Mouse (Mus musculus) intestine, embryonic 16.5 days (tissue): ENCODE data around the gene Acaca. TPM values are rescaled to one million over a fixed set of nuclear protein-coding genes. Genes with fewer than 3 reads are reported as not detected.
A peak's percentile ranks its signal among the peaks of the same experiment; 100 is the strongest.

Experiments
- ATAC-seq: fragments of 200-750 bp; cut with Nextera tagmentation; 2 replicates; pipeline ENCODE4 v1.8.0; 2017; ENCODE audit warnings: moderate TSS enrichment, moderate library complexity
- H3K27ac ChIP-seq: fragments of 300-500 bp; sonication (generic); 2 replicates; pipeline ENCODE4 v1.5.1; 2014; ENCODE audit warnings: mild to moderate bottlenecking, low read length
- H3K27me3 ChIP-seq: fragments of 300-500 bp; sonication (generic); replicated peaks from 2 replicates; pipeline ENCODE4 v1.6.1; 2014; ENCODE audit warnings: low read length, control low read depth, mixed read lengths; ENCODE audit not compliant: control insufficient read depth, insufficient read depth
- H3K36me3 ChIP-seq: fragments of 300-500 bp; sonication (generic); 2 replicates; pipeline ENCODE4 v1.6.1; 2014; ENCODE audit warnings: low read length, control low read depth; ENCODE audit not compliant: control insufficient read depth, insufficient read depth
- H3K4me1 ChIP-seq: fragments of 300-500 bp; sonication (generic); 2 replicates; pipeline ENCODE4 v1.6.1; 2014; ENCODE audit warnings: low read length, control low read depth, mixed read lengths; ENCODE audit not compliant: control insufficient read depth, insufficient read depth
- H3K4me2 ChIP-seq: fragments of 300-500 bp; sonication (generic); 2 replicates; pipeline ENCODE4 v1.6.1; 2014; ENCODE audit warnings: low read depth, low read length, control low read depth
- H3K4me3 ChIP-seq: fragments of 300-500 bp; sonication (generic); 2 replicates; pipeline ENCODE4 v1.5.1; 2014; ENCODE audit warnings: mild to moderate bottlenecking, low read length
- H3K9ac ChIP-seq: fragments of 300-500 bp; sonication (generic); 2 replicates; pipeline ENCODE4 v1.6.1; 2014; ENCODE audit warnings: low read depth, low read length
- H3K9me3 ChIP-seq: fragments of 300-500 bp; sonication (generic); 2 replicates; pipeline ENCODE4 v1.6.1; 2016; ENCODE audit warnings: low read length, control low read depth; ENCODE audit not compliant: control insufficient read depth
- WGBS: fragments of 180-500 bp; shearing (Covaris S2); extraction: QIAGEN DNeasy Blood & Tissue Kit; methylation state at CpG from one replicate; pipeline ENCODE4 v1.1.7; 2014; 5-methylcytosine and 5-hydroxymethylcytosine counted together
- polyA plus RNA-seq: library from polyadenylated mRNA; unstranded; fragments of >200 nt; fragmentation: Nextera tagmentation; extraction: Ambion mirVana; gene quantifications from 2 replicates; pipeline ENCODE4 v1.2.1, GENCODE M21; 2015

Acaca gene
- polyA plus RNA-seq, 1 experiment from 2014 or later = 8.3 TPM

DNA sequence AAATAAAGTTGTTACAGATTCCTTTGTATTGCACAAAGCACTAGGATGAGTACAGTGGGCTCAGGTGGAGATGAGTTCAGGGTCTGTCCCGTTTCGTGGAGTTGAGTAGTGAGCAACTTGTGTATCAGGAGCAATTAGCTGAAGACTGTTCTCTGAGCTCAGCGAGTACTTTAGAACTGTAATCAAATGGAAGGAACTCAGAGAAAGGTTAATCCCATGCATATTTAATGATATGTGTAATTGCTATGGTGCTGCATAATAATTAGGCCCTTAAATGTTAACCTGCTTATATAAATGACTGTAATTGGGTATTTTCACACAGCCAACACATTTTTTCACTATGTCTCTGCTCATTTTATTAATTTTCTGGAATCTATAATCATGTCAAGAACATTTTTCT lies 7.0 kb downstream of the Acaca start:
- no peaks in the 10 kb centered on the region for H3K4me1 ChIP-seq
- no peaks in the 10 kb centered on the region for H3K36me3 ChIP-seq
- no peak overlapping the region for H3K27ac ChIP-seq
- H3K4me3 ChIP-seq = no peak overlapping the region
- H3K9ac ChIP-seq = no peak overlapping the region
- H3K9me3 ChIP-seq = no peaks in the 10 kb centered on the region
- 82% methylated on average over 3 of the region's 3 CpGs for WGBS
- no peak overlapping the region for H3K4me2 ChIP-seq
- H3K27me3 ChIP-seq = no peaks in the 10 kb centered on the region
- no peak for ATAC-seq

DNA sequence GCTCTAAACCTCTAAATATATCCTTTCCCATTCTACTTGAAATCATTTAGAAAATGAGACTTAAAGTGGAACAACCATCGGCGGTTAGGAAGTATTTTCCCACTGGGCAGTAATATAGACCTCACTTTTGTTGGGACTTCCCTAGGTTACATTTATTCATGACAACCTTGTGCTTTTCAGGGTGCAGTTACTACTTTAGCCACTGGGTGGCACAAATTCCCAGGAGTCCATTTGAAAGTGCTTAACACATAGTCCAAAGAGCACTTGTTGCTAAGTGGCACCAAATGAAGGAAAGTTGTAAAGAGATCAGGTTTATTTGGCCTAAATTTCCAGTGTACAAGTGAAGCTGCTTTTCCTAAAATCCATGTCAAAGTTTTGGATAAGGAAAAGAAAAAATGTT lies 12.3 kb downstream of the Acaca start:
- Histone ChIP-seq H3K4me3 (no peak overlapping the region), H3K36me3 (no peaks in the 10 kb centered on the region), H3K27ac (no peak overlapping the region), H3K4me1 (peaks cover 9% of the 10 kb centered on the region; the same call in 1 of the 2 replicates), H3K4me2 (no peak overlapping the region), H3K27me3 (no peaks in the 10 kb centered on the region), H3K9me3 (no peaks in the 10 kb centered on the region), H3K9ac (no peak overlapping the region)
- WGBS = 53% methylated on average over 2 of the region's 2 CpGs
- ATAC-seq = no peak

- H3K4me1 ChIP-seq = peaks cover 9% of the 10 kb centered on the region; the same call in 1 of the 2 replicates
- no peak overlapping the region for H3K27ac ChIP-seq
- no peak overlapping the region for H3K9ac ChIP-seq
- WGBS = 75% methylated on average over 10 of the region's 10 CpGs
- H3K4me3 ChIP-seq = no peak overlapping the region
- H3K36me3 ChIP-seq = no peaks in the 10 kb centered on the region
- no peaks in the 10 kb centered on the region for H3K27me3 ChIP-seq
- H3K9me3 ChIP-seq = no peaks in the 10 kb centered on the region
- no peak for ATAC-seq
- H3K4me2 ChIP-seq = no peak overlapping the region
Measured at GRCm38 (mm10) chr11:84145201-84145798, 15.8 kb downstream of the Acaca start.

- H3K4me1 ChIP-seq = peaks cover 9% of the 10 kb centered on the region; the same call in 1 of the 2 replicates
- no peaks in the 10 kb centered on the region for H3K27me3 ChIP-seq
- H3K36me3 ChIP-seq = no peaks in the 10 kb centered on the region
- no peak overlapping the region for H3K4me3 ChIP-seq
- WGBS = 63% methylated on average over 3 of the region's 3 CpGs
- peak; percentile 82 for ATAC-seq
- no peak overlapping the region for H3K4me2 ChIP-seq
- H3K9me3 ChIP-seq = no peaks in the 10 kb centered on the region
- H3K27ac ChIP-seq = no peak overlapping the region
- H3K9ac ChIP-seq = no peak overlapping the region
Measured at GRCm38 (mm10) chr11:84146081-84146480, 16.6 kb downstream of the Acaca start.

DNA sequence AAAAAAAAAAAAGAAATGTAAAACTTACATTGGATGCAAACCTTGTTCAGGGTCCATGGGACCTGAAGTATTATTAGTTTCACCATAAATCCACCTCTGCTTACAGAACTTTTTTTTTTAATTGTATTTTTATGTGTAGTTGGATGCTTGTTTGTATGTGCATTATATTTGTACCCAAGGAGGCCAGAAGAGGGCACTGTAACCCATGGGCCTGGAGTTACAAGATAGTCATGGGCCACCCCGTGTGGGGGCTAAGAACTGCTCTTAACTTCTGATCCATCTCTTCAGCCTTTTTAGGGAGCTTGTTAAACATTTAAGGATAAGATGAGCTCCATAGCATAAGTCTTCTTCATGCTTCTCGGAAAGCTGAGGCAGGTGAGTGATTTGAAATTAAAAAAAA lies 21.4 kb downstream of the Acaca start:
- H3K9me3 ChIP-seq = no peaks in the 10 kb centered on the region
- peaks cover 4% of the 10 kb centered on the region; the same call in 1 of the 2 replicates for H3K4me1 ChIP-seq
- WGBS = 60% methylated on average over 2 of the region's 2 CpGs
- no peak overlapping the region for H3K9ac ChIP-seq
- H3K27me3 ChIP-seq = no peaks in the 10 kb centered on the region
- no peak overlapping the region for H3K4me2 ChIP-seq
- ATAC-seq = no peak
- H3K4me3 ChIP-seq = no peak overlapping the region
- H3K27ac ChIP-seq = no peak overlapping the region
- H3K36me3 ChIP-seq = no peaks in the 10 kb centered on the region

DNA sequence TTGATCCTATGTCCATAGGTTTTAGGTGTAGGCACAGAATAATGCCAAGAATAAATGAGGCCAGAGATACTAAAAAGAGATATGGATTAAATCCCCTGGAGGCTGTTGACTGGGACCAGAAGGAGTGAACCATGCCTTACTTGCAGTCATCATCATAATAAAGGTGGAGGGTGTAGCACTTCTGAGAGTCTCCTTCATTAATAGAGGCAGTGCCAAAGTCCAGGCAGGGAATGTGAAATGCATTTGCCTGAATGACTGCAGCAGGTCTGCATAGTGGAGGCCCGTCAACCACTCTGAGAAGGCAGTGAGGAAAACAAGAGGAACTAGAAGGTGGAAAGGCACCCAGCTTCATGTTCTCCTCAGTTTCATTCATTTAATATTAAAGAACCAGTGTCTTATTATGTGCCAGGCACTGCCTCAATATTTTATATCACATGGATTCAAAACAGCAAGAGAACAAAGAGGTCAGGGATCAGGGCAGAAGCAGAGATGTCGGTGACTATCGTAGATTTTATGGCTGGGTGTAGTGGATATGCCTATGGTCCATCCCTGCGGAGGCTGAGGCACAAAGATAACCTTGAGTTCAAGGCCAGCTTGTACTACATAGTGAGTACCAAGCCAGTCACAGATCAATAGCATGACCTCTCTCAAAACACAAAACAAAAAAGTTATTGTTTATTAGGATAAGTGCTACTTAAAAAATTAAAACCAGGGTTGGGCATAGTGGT lies 27.2 kb downstream of the Acaca start:
- H3K4me3 ChIP-seq = no peak overlapping the region
- peak overlapping the region; percentile 80 for H3K27ac ChIP-seq
- no peaks in the 10 kb centered on the region for H3K36me3 ChIP-seq
- no peak overlapping the region for H3K4me2 ChIP-seq
- no peaks in the 10 kb centered on the region for H3K27me3 ChIP-seq
- ATAC-seq = peak; percentile 96
- H3K4me1 ChIP-seq = no peaks in the 10 kb centered on the region
- 60% methylated on average over 4 of the region's 4 CpGs for WGBS
- H3K9ac ChIP-seq = no peak overlapping the region
- H3K9me3 ChIP-seq = no peaks in the 10 kb centered on the region

- H3K4me1 ChIP-seq = peaks cover 18% of the 10 kb centered on the region
Measured at GRCm38 (mm10) chr11:84164123-84164522, 34.7 kb downstream of the Acaca start.

GRCm38 (mm10) chr11:84164561-84164960 lies 35.1 kb downstream of the Acaca start:
- H3K4me2 ChIP-seq = 0 out of 2 replicates have a peak overlapping the region, but pooled peaks have one; percentile 7
- ATAC-seq = peak; percentile 88
- 35% methylated on average over 4 of the region's 4 CpGs for WGBS

More at GRCm38 (mm10) chr11:84164123-84164522, 34.7 kb downstream of the Acaca start:
- no peaks in the 10 kb centered on the region for H3K36me3 ChIP-seq
- H3K9me3 ChIP-seq = no peaks in the 10 kb centered on the region
- no peak overlapping the region for H3K9ac ChIP-seq
- WGBS = 75% methylated on average over 6 of the region's 6 CpGs
- no peaks in the 10 kb centered on the region for H3K27me3 ChIP-seq
- H3K4me3 ChIP-seq = no peak overlapping the region
- peak overlapping the region; percentile 7; the same call in 1 of the 2 replicates for H3K4me2 ChIP-seq
- H3K27ac ChIP-seq = peak overlapping the region; percentile 29; the same call in 1 of the 2 replicates
- ATAC-seq = no peak

DNA sequence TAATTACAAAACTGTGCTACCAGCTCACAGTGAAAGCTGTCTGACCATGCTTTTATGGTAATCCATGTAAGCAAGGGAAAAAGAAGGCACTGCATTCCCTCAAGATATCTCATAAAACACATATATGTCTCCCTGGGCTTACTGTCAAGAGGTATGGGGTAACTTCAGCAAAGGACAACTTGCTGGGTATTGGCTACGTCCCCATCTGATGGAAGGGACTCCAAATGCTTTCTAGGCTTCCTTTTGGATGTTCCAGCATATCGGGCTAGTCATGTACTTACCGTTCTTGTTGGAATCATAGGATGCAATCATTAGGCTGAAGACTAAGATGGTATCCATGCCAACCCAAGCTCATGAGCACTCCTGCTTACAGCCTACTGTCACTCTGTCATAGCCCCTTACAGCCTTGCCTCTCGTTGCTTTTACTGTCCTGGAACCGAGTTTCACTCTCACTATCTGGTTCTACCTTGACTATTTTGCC lies 37.6 kb downstream of the Acaca start, which contains the start of gene Gm11437:
Gene Gm11437, minus strand, starts transcription at position 431 of the 481 bp plus-strand sequence.
- WGBS = 71% methylated on average over 5 of the region's 5 CpGs

More at GRCm38 (mm10) chr11:84164561-84164960, 35.1 kb downstream of the Acaca start:
- Histone ChIP-seq H3K27ac (peak overlapping the region; percentile 29; the same call in 1 of the 2 replicates), H3K27me3 (no peaks in the 10 kb centered on the region), H3K4me3 (no peak overlapping the region), H3K36me3 (no peaks in the 10 kb centered on the region), H3K4me1 (peaks cover 18% of the 10 kb centered on the region), H3K9ac (no peak overlapping the region), H3K9me3 (no peaks in the 10 kb centered on the region)

More for the DNA sequence above, 37.6 kb downstream of the Acaca start, which contains the start of gene Gm11437:
- Histone ChIP-seq H3K36me3 (no peaks in the 10 kb centered on the region), H3K9ac (no peak within 1 kb of the TSS), H3K4me2 (no peak within 1 kb of the TSS), H3K27me3 (no peaks in the 10 kb centered on the region), H3K4me1 (peaks cover 18% of the 10 kb centered on the region), H3K27ac (no peak within 1 kb of the TSS; the same call in 1 of the 2 replicates), H3K4me3 (no peak within 1 kb of the TSS), H3K9me3 (no peaks in the 10 kb centered on the region)
- peak; percentile 48; the same call in 1 of the 2 replicates for ATAC-seq
